Mouse (Mus musculus): Measurements from ENCODE around the gene Grin2c. TPM values are rescaled to one million over a fixed set of nuclear protein-coding genes. Genes with fewer than 3 reads are reported as not detected.

Gene Grin2c
- total and polyA plus RNA-seq, 3 experiments, result not detected

DNA sequence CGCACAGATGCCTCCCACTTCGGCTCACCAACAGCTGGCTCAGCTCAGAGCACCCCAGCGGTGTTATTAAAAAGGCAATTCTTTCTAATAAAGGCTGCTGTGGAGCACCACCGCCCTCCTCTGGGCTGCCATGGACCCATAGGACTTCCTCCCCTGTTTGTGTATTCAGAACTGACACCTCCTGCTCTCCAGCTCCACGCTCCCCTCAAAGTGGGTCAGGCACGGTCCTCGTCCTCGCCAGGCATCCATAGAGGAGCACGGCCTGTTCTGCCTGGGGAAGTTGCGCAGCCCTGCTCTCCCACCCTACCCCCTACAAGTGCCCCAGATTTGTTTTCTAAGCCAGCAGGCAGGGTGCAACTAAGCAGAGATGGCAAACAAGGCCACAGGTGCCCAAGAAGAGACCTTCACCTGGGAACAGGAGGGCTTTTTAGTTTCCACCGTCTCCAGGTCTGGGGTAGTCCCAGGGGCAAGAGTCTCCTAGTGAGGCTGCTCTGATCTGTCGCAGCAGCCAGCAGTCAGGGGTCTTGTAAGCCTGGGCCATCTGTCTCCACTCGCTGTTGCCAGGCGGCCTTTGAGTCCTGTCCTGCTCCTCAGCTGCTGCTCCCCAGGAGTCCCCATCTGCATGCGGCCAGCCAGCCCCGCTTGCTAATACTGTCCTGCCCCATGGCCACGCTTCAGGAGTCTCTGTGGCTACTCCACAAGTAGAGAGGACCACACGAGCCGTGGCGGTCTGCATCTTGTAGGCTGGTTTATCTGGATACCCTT, 33.3 kb downstream of the Grin2c start:
- H3K4me1 ChIP-seq (ENCODE audit: control insufficient read depth in 1 of 2, insufficient read depth in 2 of 2, low read length in 2 of 2), result no peaks in the 10 kb centered on the region
- H3K9me3 ChIP-seq (replicated peaks; ENCODE audit: insufficient read depth, low read length), result no peaks in the 10 kb centered on the region
- no peaks in the 10 kb centered on the region; a peak in 1 of 4 replicates for H3K36me3 ChIP-seq (ENCODE audit: control insufficient read depth in 1 of 2, insufficient read depth in 2 of 2, low read length in 2 of 2)
- no peak for DNase-seq (ENCODE audit: low read depth, low spot score)
- no peak overlapping the region for H3K4me3 ChIP-seq (ENCODE audit: control insufficient read depth in 1 of 2, insufficient read depth in 1 of 2, low read depth in 2 of 2, low read length in 2 of 2)
- no peaks in the 10 kb centered on the region for H3K79me2 ChIP-seq (ENCODE audit: control insufficient read depth, insufficient read depth, low read length, poor library complexity)
- TF ChIP-seq ZC3H11A (IDR thresholded peaks at IDR 0.05; ENCODE audit: low read depth, low read length) (no peak), SIN3A (IDR thresholded peaks at IDR 0.05; ENCODE audit: low read length) (no peak), TBP (IDR thresholded peaks at IDR 0.05; ENCODE audit: low read depth, low read length) (no peak), MYC (IDR thresholded peaks at IDR 0.05; ENCODE audit: low read depth, low read length) (no peak), MEF2A (IDR thresholded peaks at IDR 0.05; ENCODE audit: extremely low read depth, insufficient replicate concordance, low read depth, low read length, poor library complexity, severe bottlenecking) (no peak), GABPA (IDR thresholded peaks at IDR 0.05; ENCODE audit: low read depth, low read length) (no peak), E2F4 (IDR thresholded peaks at IDR 0.05; ENCODE audit: borderline replicate concordance, low read depth, low read length) (no peak), ELF1 (IDR thresholded peaks at IDR 0.05; ENCODE audit: low read depth, low read length) (no peak), CHD2 (IDR thresholded peaks at IDR 0.05; ENCODE audit: low read length) (no peak), ZKSCAN1 (IDR thresholded peaks at IDR 0.05; ENCODE audit: low read depth, low read length) (no peak), ZMIZ1 (IDR thresholded peaks at IDR 0.05; ENCODE audit: low read depth, low read length) (no peak), UBTF (IDR thresholded peaks at IDR 0.05; ENCODE audit: borderline replicate concordance, insufficient read depth, low read depth, low read length) (no peak), CHD1 (IDR thresholded peaks at IDR 0.05; ENCODE audit: low read depth, low read length) (no peak), POLR2A (IDR thresholded peaks at IDR 0.05; ENCODE audit: control insufficient read depth in 1 of 2, insufficient read depth in 1 of 2, low read depth in 1 of 2, low read length in 2 of 2, poor library complexity in 1 of 2) (no peak), KAT2A (conservative IDR thresholded peaks at IDR 0.05; ENCODE audit: low read depth, low read length) (no peak), TCF12 (IDR thresholded peaks at IDR 0.05; ENCODE audit: low read depth, low read length) (no peak)
- no peak overlapping the region for H3K27ac ChIP-seq (ENCODE audit: control insufficient read depth, low read depth, low read length)
- no peak overlapping the region for H3K9ac ChIP-seq (ENCODE audit: control insufficient read depth, low read depth, low read length, poor library complexity, severe bottlenecking)
- no peaks in the 10 kb centered on the region for H3K27me3 ChIP-seq (ENCODE audit: control insufficient read depth in 1 of 2, insufficient read depth in 2 of 2, low read length in 2 of 2)

GRCm38 (mm10) chr11:115232889-115233288, 34.2 kb downstream of the Grin2c start:
- Histone ChIP-seq H3K27me3 (ENCODE audit: control insufficient read depth in 1 of 2, insufficient read depth in 2 of 2, low read length in 2 of 2) (no peaks in the 10 kb centered on the region), H3K4me1 (ENCODE audit: control insufficient read depth in 1 of 2, insufficient read depth in 2 of 2, low read length in 2 of 2) (no peaks in the 10 kb centered on the region), H3K36me3 (ENCODE audit: control insufficient read depth in 1 of 2, insufficient read depth in 2 of 2, low read length in 2 of 2) (no peaks in the 10 kb centered on the region; a peak in 1 of 4 replicates), H3K79me2 (ENCODE audit: control insufficient read depth, insufficient read depth, low read length, poor library complexity) (no peaks in the 10 kb centered on the region), H3K9ac (ENCODE audit: control insufficient read depth, low read depth, low read length, poor library complexity, severe bottlenecking) (no peak overlapping the region), H3K4me3 (ENCODE audit: control insufficient read depth in 1 of 2, insufficient read depth in 1 of 2, low read depth in 2 of 2, low read length in 2 of 2) (no peak overlapping the region), H3K9me3 (replicated peaks; ENCODE audit: insufficient read depth, low read length) (no peaks in the 10 kb centered on the region), H3K27ac (ENCODE audit: control insufficient read depth, low read depth, low read length) (no peak overlapping the region)
- no peak for DNase-seq (ENCODE audit: low read depth, low spot score)
- TF ChIP-seq UBTF (IDR thresholded peaks at IDR 0.05; ENCODE audit: borderline replicate concordance, insufficient read depth, low read depth, low read length) (no peak), ZKSCAN1 (IDR thresholded peaks at IDR 0.05; ENCODE audit: low read depth, low read length) (no peak), MEF2A (IDR thresholded peaks at IDR 0.05; ENCODE audit: extremely low read depth, insufficient replicate concordance, low read depth, low read length, poor library complexity, severe bottlenecking) (no peak), MAZ (IDR thresholded peaks at IDR 0.05; ENCODE audit: low read depth, low read length) (no peak), GATA1 (IDR thresholded peaks at IDR 0.05; ENCODE audit: low read depth, low read length) (no peak), MYB (IDR thresholded peaks at IDR 0.05; ENCODE audit: low read depth, low read length) (no peak), MAFK (IDR thresholded peaks at IDR 0.05; ENCODE audit: borderline replicate concordance, low read depth, low read length) (no peak), POLR2AphosphoS5 (IDR thresholded peaks at IDR 0.05; ENCODE audit: borderline replicate concordance, low read depth, low read length) (no peak), EP300 (IDR thresholded peaks at IDR 0.05; ENCODE audit: low read depth in 1 of 2, low read length in 2 of 2) (no peak), TBP (IDR thresholded peaks at IDR 0.05; ENCODE audit: low read depth, low read length) (no peak), HCFC1 (IDR thresholded peaks at IDR 0.05; ENCODE audit: low read depth, low read length) (no peak), SMC3 (IDR thresholded peaks at IDR 0.05; ENCODE audit: low read depth, low read length) (no peak), MXI1 (IDR thresholded peaks at IDR 0.05; ENCODE audit: low read depth, low read length) (no peak), GABPA (IDR thresholded peaks at IDR 0.05; ENCODE audit: low read depth, low read length) (no peak), ZMIZ1 (IDR thresholded peaks at IDR 0.05; ENCODE audit: low read depth, low read length) (no peak), MYC (IDR thresholded peaks at IDR 0.05; ENCODE audit: low read depth, low read length) (no peak), CTCF (IDR thresholded peaks at IDR 0.05 in 2 of 3, conservative IDR thresholded peaks at IDR 0.05 in 1 of 3; ENCODE audit: control insufficient read depth in 1 of 3, insufficient read depth in 1 of 3, low read depth in 2 of 3, low read length in 3 of 3, poor library complexity in 1 of 3, severe bottlenecking in 1 of 3) (no peak), NRF1 (IDR thresholded peaks at IDR 0.05; ENCODE audit: insufficient read depth, low read depth, low read length, poor library complexity, severe bottlenecking) (no peak), JUND (IDR thresholded peaks at IDR 0.05; ENCODE audit: low read depth, low read length) (no peak), USF1 (IDR thresholded peaks at IDR 0.05; ENCODE audit: low read depth, low read length) (no peak)

All from MEL (cell line).